Mouse (Mus musculus) E14TG2a.4 (cell line): ENCODE data around the gene Dnajb14.

Experiments
- CTCF ChIP-seq: conservative IDR thresholded peaks from 2 replicates; pipeline ENCODE4 v1.5.1; 2014; ENCODE audit warnings: low read length
- NANOG ChIP-seq: IDR thresholded peaks from 2 replicates; pipeline ENCODE4 v1.6.1; 2014; ENCODE audit warnings: borderline replicate concordance, low read length, mixed read lengths
- POU5F1 ChIP-seq: IDR thresholded peaks from 2 replicates; pipeline ENCODE4 v1.6.1; 2014; ENCODE audit warnings: low read length, borderline replicate concordance

- no peak for TF ChIP-seq NANOG
- no peak for TF ChIP-seq CTCF
- TF ChIP-seq POU5F1 = no peak
These were observed 62.5 kb downstream of the Dnajb14 start for GRCm38 (mm10) chr3:137929940-137930339.
